Mouse (Mus musculus): ENCODE measurements around the gene Lrrc51.
"Not testable (repeated sequence)": the region's sequence is repeated elsewhere in the genome, so short reads cannot be mapped to it uniquely, and the experiment has no call there.

Lrrc51 gene

DNA sequence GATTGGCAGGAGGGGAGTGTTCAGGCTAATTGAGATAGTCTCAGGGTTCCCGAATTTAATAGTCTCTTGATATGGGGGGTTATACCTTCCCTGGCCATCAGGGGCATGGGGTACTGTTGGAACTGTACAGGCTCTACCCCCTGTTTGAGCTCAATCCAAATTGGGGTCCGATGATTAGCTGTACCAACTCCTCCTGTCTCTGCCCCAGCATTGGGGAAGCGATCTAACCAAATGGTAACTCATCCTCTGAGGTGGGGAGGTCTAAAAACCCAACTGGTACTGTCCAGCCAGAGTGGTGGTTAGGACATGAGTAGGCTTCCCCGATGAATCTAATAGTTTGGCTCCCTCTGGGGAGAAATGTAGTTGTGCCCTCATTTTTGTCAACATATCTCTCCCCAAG lies 3.3 kb upstream of the Lrrc51 start:
- no peak for DNase-seq

DNA sequence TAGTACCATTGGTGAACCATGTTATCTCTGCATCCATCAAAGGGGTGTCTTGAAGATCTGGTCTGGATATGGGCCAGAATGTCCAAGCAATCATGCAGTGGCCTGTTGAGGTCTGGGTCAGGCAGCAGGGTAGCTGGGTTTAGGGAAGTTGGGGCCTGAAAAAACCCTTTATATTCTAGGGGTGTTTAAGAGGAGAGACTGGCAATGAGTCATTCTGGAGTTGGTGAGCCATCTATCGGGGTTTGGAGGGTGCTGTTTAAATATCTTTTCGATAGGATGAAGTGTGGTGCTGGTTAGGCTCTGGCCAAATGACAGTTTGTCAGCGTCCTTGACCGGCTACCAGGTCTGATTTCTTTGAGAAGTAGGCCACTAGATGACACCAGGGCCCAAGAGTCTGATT lies 2.3 kb upstream of the Lrrc51 start:
- DNase-seq = no peak

DNA sequence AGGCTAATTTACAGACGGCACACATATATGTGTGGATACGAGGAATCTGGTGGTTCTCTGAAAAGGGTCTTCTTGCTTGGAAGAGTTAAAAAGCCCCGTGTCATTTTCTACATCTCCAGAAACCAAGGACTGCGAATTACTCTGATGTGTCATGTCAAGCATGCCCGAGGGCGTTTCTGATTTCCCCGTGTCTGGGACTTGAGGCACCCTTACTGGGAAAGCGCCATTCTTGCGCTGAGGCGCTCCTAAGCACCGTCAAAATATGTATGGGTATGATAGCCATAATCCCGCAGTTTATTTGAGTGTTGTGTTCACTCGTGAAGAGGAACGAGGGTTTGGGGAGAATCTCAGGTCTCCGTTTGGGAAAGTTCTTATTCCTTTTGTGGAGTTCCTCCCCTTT lies 395 bp downstream of the Lrrc51 start:
- peak; percentile 31 to 61 for DNase-seq

DNA sequence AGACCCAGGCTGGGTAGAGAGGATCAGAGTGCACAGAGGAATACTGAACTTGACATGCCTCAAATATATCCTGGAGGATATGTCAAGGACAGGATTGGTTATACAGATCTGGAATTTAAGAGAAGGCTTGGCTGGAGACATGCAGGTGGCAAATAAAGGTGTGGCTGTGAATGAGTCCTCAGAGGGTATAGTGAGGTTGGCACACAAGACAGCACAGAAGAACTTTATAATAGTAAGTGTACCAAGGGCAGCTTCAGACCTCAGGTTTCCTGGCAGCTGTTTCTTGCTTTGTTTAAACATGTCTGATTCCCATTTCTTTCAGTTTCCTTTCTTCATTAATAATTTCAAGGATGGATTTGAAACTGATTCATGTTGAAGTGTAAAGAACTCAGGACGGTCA lies 1.1 kb downstream of the Lrrc51 start:
- no peak for DNase-seq

DNA sequence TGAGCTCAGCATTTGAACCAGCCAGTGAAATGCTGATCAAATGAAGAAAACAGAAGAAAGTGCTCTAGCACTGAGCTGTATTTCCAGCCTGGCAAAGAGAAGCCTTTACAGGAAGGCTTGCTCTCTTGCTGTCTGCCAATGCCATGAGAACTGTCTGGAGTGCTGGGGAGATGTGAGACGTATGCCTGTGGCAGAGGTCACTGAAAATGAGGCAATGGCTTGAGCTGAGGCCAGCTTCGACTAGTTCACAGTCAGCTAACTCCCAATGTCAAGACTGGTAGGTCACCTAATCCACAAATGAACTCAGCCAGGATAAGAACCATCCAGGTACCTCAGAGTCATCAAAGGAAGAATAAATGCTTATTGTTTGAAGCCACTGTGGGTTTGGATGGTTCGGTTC lies 5.6 kb downstream of the Lrrc51 start:
- DNase-seq = no peak

DNA sequence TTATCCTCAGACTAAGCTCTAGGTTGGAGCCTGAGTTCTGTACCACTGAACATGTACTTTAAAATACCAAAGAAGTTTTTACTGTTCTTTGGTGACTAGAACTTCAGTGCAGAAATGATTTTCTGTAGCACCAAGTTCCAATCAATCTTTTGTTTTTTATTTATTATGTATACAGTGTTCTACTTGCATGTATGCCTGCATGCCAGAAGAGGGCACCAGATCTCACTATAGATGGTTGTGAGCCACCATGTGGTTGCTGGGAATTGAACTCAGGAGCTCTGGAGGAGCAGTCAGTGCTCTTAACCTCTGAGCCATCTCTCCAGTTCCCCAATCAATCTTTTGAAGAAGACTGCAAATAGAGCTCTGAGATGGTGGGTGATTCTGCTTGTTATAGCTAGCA lies 7.8 kb downstream of the Lrrc51 start:
- not testable (repeated sequence) for DNase-seq

DNA sequence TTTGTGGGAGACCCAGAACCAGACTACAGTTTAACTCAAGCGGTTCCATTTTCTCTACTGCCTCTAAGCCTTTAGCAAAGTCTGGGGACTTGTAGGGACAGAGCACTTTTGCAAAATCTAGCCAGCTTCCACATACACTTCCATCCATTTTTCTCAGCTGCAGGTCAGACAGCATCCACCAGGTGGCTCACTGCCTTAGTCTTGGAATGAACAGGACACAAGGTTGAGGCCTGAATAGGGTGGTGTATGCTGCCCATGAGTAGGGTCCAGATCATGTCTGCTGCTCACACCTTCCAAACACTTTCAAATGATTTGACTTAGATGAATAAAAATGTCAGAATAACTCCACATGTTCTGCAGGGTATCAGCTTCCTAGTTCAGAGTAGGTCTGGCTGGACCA lies 15.6 kb downstream of the Lrrc51 start:
- DNase-seq = peak; percentile 81 to 83

DNA sequence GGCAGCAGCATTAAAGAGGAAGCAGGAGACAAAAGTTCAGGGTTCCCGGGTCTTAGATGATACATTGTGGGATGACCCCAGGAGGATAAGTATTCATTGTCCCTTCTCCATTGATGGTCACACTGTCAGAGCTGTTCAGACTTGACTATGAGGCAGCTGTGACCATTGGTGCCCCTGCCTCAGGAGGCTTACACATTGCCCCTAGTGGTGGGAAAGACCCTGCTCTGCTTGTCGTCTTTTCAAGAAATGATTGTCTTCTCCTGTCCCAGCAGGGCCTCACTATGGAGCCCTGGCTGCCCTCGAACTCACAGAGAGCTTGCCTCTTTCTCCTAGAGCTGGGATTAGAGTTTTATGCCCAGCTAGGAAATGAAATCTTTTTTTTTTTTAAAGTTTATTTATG lies 21.7 kb downstream of the Lrrc51 start:
- no peak for DNase-seq

DNA sequence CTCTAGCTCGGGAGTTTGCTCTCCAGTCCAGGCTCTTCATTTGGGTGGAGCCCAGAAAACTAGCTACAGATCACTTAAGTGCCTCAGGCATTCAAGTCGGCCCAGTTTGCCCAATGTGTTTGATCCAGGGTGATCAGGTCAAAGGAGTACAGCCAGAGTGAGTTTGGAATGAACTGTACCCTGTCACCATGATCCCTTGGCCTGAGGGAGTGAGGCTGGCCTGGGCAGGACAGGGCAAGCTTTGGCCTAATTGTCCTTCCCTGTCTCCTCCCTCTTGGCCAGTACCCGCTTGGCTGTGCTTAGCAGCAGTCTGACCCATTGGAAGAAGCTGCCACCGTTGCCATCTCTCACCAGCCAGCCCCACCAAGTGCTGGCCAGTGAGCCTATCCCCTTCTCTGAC lies 23.6 kb downstream of the Lrrc51 start:
- no peak for DNase-seq

DNA sequence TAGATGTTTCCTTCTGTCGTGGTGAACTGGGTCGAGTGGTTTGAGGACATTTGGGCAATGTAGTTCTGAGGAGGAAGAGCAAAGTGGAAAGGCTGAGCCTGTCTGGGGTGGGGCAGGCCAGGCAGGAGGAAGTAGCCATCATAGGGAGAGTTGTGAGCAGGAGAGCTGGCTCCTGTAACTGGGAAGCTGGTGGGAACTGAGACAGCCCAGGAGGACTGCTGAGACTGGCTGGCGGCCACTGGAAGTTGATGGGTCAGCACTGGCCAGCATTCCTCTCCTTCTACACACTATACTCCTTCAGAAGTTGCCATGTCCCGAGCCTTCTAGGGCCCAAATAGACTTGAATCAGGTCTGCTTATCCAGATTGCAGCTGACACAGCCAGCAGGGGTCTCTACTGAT lies 25.3 kb downstream of the Lrrc51 start:
- DNase-seq = peak; percentile 16 to 22

DNA sequence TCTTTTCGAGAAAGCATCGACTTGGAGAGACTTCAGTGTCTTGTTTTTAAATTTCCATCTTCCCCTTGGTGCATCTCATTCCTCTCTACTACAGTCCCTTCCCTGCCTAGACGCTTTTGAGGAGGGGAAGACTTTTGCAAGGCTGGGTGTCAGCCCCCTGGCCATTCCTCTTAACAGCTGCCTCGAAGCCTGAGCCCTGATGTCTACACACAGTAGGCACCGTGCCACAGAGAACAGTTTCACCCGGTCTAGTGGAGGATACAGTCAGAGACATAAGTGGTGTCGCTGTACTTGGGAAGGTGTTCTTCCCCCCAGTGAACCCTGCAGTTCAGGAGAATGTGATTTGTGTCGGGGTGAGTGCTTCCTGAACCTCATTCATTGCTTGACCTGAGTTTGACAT lies 27.0 kb downstream of the Lrrc51 start:
- DNase-seq = no peak

DNA sequence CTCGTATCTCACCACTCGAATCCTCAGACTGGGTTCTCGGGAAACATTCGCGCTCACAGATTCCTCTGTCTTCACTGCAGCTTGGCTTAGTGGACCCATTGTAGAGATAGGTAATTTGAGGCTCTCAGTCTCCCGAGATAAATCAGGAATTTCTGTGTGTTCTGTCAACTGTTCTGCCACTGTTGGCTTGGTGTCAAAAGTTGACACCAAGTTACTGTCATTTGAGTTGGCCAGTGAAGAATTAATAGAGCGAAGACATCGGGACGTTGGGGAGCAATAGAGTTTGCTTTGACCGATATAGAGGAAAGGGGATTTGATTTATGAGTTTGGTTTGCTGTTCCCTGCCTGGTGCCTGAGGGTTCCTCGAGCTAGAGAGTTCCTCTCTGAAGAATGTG lies 27.4 kb downstream of the Lrrc51 start, which contains the start of gene Tomt:
Gene Tomt, minus strand, starts transcription at position 73 of the 395 bp plus-strand sequence.
- no peak for DNase-seq

DNA sequence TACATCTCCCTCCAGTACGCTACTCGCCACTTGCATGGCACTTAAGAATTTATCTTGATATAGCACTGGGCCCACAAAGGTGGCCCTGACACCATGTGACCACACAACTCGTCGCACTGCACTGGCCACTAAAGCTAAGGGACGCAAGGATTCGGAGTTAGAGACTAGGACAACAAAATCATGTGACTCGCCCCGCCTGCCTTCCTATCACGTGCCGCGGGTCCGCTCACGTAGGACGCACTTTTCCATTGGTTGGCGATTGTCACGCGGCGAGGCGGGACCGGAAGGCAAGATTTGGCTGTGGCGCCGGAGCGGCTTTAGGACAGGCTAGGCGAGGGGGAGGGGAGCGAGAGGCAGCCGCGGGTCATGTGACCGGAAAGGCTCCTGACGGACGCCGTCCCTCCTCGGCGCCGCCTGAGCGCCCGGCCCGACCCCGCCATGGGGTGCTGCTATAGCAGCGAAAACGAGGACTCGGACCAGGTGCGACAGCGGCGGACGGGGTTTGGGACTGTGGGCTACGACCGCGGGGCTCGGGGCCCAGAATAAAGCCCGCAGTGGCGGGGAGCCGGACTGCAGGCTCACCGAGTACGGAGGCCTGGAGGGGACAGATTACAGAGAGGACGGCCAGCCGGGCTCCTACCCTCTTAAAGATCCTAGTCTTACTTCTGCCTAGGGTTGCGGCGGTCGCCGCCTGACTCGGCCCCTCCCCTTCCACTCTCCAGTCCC lies 28.0 kb downstream of the Lrrc51 start, which contains the start of gene Lamtor1:
Gene Lamtor1, plus strand, starts transcription at position 344 of the 726 bp plus-strand sequence.
- peak; percentile 99 to 100 for DNase-seq

DNA sequence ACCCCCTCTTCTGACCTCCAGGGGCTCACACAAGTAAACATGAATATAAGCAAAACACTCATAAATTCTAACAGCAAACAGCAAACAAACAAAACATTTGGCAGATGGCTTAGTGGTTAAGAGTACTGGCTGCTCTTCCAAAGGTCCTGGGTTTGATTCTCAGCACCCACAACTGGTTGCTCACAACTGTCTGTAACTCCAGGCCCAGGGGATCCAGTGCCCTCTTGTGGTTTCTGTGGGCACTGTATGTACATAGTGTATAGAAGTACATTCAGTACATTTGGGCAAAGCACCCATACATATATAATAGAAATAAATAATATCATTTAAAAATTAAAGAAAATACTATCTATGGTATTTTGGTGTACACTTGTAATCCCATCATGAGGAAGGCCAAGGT lies 30.8 kb downstream of the Lrrc51 start:
- no peak for DNase-seq

DNA sequence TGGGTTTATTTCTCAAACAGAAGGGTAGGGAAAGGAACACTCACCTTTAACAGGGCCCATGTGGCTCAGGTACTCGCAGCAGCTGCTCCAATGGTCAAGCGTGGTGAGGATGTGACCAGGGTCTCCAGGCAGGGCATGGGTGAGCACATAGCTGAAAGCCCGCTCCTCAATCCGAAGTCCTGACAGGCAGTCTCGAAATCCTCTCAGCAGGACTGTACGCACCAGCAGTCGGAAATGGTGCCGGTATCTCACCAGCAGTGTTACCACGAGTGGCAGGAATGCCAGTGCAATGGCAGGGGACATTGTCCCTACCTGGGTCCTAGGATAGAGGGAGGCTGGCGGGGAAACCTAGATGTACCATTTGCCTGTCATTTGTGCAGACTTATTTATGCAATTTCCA lies 31.7 kb downstream of the Lrrc51 start:
- DNase-seq = no peak

DNA sequence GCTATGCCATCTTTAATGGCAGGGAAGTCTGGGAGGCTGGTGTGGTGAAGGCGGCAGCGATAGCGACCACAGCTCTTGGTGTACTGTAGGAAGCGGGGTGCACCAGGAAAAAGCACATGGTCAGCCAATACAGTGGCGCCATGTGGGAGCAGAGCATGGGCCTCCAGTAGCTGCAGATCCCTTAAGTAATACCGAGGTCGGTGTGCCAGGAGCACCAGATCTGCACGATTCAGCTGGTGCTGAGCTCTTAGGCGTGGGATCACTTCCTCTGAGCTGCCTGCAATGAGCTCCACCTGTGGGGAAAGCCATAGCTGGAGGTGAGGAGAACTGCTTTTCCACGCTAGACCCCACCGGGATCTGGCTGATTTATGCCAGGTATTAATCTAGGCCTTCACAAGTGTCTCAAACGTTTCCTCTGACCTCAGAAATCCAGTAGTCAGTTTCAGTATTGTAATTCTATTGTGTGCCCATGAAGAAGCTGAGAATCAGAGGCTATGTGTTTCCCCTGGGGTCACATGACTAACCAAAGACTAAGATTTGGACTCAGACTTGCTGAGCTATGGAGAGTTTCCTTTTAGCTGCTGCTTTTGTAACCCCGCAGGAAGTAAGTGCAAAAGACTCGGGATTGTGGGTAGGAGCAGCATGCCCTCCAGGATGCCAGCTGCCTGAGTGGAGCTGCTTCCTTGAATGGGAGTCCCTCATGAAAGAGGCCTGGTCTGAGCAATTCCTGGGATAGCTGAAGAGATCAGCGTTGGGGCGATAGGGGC lies 33.2 kb downstream of the Lrrc51 start:
- DNase-seq = no peak

DNA sequence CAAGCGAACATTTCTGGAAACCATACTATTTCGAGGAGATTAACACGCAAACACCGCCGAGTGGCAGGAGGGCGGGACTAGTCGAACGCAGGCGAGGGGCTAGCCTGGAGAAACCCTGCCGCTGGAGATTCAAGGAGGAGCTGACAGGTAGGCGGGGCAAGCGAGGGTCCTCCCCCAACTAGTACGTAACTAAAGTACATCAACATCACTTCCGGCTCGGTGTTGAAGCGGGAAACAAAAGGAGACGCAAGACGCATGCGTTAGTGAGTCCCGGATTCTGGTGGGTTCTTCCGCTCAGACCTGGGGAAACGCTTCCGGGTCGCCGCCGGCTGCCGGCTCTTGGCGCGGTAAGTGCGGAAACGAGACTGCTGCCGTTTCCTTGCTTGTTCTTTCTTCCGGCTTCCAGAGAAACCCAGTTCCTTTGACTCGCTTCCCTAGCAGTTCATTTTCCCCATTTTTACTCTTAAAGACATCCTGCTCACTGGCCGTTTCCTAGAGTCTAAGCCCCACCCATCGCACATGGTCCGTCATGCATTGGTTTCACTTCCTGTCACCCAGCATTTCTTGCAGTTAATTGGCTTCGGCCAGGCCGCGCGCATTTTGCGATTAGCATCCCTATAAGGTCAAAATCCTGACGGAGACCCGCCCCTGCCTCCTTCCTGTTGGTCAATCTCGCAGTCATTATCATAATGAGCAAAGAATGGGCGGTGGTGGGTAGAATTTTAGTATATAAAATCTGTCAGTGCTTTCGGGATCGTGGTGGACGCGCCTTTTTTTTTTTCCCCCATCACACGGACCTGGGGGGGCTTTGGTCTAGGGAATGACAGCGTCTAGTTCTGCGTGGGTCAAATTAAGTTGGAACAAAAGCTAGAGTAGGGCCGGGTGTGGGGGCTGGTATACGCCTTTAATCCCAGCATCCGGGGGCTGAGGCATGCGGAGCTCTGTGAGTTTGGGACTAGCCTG lies 37.3 kb downstream of the Lrrc51 start:
- peak; percentile 95 to 98 for DNase-seq

DNA sequence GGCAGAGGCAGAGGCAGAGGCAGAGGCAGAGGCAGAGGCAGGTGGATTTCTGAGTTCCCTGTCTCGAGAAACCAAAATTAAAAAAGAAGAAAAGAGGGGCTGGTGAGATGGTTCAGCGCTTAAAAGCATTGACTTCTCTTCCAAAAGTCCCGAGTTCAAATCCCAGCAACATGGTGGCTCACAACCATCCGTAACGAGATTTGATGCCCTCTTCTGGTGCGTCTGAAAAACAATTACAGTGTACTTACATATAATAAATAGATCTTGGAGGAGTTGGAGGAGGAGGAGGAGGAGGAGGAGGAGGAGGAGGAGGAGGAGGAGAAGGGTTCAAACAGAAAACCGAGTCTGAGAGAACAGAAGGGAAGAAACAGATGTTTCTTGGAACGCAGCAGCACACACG lies 38.0 kb downstream of the Lrrc51 start:
- no peak for DNase-seq

DNA sequence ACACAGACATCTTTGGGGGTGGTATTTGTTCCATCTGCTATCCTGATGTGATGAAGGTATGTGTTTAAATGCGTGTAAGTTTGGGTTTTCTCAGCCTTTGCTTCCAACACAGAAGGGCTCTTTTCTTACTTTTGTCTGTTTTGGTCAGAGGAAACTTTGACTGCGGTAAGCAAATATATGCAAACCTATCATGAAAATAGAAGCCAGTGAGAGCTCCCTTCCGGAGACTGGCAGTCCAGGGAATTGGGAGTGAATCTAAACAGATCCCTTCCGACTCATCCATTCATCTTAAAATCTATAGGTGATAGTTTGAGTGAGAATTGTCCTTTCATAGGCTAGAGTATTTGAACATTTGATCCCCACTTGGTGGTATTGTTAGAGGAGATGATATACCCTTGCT lies 45.2 kb downstream of the Lrrc51 start:
- no peak for DNase-seq

DNA sequence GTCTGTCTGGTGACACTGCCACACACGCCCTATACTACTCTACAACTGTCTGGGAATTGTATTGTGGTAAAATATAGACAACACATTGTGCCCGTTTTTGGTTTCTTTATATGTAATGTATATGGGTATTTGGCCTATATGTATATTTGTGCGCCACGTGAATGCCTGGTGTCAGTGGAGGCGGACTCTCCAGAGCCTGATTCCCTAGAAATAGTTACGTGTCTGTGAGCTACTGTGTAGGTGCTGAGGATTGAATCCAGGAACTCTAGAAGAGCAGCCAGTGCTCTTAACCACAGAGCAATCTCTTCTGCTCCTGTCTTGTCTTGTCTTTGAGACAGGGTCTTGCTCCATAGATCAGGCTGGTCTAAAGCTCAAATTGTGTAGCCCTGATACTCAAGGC lies 47.4 kb downstream of the Lrrc51 start:
- no peak for DNase-seq

DNA sequence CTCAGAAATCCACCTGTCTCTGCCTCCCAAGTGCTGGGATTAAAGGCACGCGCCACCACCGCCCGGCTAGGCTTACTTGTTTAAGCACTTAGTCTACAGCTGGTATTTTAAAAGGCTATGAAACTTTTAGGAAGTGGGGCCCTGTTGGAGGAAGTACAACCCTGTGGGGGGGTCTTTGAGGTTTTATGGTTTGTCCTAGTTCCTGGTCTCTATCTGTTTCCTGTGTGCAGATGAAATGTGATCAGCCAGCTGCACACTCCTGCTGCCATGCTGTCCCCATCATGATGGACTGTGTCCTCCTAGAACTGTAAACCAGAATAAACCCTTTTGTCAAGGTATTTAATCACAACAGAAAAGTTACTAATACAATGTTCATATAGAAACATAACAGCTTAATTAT lies 49.5 kb downstream of the Lrrc51 start:
- no peak for DNase-seq

DNA sequence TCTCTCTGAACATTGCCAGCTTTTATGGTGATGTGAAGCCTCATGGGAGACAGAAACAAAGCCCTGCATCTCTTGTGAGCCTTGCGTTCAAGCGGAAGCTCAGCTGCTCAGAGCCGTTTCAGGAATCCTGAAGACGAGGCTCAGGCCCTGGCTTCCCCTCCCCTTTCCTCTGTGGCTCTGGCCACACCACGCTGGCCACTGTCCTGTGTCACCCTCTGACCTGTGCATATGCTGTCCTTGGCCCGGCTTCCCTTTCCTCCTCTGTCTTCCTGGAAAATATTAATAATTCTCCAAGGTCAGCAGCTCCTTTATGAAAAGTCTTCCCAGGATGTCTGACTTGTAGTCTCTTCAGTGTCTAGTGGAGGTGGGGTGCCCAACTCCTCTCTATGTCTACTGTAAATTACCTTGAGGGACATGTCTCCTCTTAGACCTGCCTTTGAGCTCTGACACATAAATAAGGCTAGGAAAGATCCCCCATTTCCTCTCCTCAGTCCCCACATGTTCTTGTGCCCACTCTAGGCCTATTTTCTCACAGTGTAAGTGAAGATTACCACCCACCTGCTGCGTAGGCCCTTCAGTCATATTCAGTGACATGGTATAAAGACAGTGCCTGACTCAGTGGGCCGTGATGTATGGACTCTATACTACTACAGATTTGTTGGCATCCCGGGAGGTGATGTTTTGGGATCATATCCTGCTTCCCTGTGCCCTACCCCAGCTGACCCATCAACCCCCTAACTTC lies 51.1 kb downstream of the Lrrc51 start:
- peak; percentile 45 to 62 for DNase-seq
